Mouse (Mus musculus) right cerebral cortex, postnatal 14 days (tissue): Measurements from ENCODE around the gene Cacna1c.
"Not testable (repeated sequence)": the region's sequence is repeated elsewhere in the genome, so short reads cannot be mapped to it uniquely, and the experiment has no call there.

Experiments
- DNase-seq: peaks from one replicate; pipeline ENCODE4 v3.0.0; 2022

The Cacna1c gene

DNA sequence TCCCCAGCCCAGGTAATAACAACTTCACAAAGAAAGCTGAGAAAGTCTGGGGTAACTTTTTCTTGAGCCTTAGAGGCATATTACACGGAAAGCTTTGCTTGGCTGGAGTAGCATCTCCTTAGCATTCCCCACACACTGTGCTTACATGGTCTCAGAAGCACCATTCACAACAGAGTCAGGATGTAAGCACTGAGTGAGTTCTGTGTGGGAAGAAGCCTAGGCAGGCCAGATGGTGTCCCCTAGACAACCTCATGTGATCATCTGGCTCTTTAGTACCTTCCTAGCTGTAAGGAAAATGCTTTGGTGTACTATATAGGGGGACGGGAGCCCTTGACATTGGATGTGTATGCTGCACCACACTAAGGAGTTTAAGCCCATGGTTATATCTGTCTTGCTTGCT lies 563.7 kb downstream of the Cacna1c start:
- DNase-seq: no peak

DNA sequence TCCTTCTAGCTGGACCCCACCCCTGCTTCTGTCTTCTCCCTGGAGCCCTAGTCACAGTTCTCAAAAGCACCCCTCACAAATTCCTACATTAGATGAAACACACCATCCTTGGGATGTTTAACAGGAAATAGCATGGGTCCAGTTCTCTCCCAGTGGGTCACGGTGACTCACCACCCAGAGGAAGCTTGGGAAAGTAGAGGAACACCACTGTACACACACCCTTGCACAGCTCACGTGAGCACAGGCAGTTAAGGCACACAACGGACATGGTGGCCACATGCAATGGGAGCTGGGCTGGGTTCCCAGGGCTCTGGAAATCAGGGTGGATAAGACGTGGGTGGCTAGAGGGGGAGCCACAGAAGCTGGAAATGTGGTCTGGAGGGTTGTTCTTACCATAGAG lies 566.2 kb downstream of the Cacna1c start:
- DNase-seq: no peak

DNA sequence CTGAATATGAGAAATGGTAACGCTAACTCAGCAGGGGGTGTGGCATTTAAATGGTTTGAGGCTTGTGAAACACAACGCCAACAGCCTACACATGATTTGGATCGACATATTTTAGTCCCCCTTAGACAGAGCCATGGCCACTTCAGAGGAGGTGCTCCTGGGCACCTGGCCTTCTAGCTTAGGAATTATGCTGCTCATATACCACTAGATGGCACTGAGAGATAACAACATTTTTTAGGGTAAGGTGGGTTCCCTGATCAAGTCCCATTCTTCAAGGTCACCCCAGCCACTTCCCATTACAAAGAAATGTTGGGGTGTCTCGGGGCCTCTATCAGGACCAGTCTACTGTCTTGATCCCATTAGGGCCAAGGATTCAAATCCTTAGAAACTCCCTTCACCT lies 570.0 kb downstream of the Cacna1c start:
- no peak for DNase-seq

DNA sequence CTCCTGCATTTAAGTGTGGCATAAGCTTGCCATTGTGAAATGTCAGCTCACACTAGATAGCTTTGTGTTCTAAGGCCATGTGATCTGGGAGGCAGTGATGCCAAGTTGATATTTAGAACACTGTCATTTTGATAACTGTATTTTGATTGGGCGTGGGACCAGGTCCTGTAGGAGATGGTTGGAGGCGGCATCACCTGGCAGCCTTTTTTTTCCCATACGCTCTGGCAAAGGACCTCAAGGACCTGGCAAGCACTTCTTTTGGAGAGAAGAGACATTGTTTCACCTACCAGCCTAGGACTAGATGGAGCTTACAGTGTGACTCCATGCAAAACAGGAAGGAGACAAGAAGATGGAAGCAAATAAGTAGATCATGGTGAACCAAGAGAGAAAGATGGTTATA lies 572.6 kb downstream of the Cacna1c start:
- DNase-seq: no peak

DNA sequence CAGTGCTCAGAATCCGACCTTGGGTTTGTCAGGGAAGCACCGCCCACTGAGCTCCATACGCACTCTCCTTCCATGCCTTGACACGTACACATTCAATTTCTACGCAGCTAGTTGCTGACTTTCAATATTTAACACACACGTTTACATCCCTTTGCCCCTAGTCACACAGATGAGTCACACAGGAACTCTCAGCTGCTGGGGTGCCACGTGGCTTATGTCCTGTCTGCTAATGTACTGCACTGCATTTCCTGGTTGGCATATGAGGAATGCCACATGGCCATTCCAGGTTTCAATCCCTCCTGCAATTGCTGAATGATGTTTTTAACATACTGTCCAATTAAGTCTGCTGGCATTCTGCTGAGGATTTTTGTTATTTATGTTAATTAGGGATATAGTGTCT lies 574.4 kb downstream of the Cacna1c start:
- no peak for DNase-seq

DNA sequence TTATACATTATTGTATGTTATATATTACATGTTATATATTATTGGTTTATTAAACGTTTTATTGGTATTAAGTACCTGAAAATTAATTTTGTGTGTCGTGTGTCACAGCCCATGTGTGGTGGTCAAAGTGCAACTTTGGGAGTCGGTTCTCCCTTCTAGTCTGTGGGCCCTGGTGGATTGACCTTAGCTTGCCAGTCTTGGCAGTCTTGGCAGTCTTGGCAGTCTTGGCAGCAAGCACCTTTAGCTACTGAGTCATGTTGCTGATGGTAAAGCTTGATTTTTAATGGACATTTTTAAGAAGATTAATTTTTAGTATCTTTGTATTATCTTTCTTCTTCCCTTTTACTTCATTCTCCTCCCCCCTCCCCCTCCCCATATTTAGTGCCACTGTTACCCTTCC lies 574.8 kb downstream of the Cacna1c start:
- no peak for DNase-seq

DNA sequence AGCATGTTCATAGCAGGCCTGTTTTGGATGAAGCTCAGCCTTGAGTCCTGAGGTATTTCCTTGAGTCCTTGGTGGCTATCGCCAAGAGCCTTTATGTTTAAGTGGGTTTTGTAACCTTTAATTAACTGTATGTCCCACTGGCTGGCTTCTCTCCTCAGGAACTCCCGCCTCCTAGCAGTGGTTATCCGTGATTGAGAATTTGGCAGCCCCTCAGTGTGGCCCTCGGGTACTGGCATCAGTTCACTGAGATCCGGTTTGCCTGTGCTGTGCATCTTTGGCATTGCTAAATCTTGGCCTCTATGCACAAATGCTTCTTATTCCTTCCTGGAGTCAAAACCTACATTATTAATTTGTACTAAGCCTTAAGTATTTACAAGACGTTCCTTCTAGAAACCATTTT lies 587.3 kb downstream of the Cacna1c start:
- DNase-seq: no peak

DNA sequence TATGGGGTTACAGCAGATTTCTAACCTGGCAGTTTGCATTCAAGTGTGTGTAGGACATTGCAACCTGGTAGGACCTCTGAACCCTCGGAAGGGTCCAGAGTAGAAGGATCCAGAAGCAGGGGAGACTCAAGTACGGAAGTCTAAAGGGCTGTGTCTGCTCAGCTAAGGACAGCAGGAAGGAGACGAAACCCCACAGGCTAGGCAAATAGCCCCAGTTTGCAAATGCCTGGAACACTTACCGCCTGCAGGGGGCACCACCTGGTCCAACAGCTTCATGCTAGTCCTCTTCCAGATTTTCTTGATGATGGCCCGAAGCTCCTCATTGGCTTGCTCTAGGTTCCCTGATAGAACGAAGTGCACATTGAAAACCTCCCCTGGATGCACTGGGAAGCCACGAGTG lies 590.2 kb downstream of the Cacna1c start:
- DNase-seq: no peak

DNA sequence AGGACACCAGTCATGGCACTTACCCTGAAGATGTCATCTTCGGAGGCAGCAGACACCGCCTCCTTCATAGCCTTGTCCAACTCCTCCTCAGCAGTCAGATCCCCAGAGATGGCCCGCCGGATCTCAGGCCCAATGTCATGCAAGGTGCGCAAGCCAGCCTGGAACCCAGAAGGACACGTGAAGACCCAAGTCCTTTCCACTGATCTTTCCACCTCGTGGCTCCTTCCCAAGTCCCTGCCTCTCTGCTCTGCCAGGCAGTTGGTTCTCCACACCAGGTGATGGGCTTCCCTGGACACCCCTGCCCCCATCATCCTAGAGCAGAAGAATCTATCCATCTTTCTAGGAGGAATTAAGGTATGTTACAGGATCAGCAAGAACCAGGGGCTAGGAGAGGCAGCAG lies 592.4 kb downstream of the Cacna1c start:
- no peak for DNase-seq

DNA sequence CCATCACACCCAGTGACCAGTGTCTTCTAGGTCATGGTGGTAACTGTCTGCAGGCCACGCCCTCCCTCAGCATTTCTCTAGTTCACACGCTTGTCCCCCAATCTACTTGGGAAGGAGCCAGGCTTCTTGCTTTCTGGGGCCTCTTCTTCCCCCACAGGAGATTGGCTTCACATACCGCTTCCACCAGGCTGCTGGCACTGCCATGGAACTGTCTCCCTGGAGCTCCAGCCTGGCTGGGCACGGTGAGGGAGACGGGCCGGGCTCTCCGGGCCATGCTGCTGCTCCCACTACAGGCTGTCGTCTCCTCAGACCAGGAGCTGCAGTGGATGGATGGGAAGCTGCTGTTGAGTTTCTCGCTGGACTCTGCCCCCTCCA lies 600.5 kb downstream of the Cacna1c start:
- DNase-seq: no peak

DNA sequence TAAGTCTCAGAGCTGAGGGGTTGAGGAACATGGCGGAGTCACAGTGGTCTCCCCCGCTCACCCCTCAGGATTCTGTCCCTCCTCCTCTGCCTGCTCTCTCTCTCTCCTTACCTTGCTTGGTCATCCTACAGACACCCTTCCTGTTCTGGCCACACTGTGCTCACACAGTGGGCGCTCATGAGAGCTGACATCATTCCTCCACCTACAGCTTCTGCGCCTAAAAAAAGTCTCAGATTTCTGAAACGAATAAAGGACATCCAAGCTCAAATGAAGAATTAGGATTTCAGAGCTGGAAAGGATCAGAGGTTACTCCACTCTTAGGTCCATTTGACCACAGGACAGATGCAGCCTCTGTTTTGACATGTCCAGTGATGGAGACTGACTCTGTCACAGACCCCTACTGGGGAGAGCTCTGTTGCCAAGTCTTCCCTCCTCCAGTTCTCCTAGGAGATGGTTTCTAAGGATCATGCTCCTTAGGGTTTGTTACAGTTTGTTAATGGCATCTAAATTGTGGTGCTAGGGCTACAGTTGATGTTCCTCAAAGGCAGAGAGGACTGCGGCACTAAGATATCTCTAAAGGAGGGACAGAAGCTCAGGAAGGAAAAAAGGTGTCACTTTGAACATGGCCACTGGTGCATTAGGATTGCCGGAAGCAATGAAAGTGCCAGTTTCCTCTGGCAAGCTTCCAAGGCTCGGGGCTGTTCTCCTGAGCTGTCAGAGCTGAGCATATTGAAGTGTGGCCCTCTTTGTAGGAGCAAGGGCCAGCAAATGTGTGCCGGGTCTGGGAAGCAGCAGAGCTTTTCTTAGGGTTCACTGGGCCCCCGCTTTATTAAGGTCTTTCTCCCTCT lies 601.2 kb downstream of the Cacna1c start:
- no peak for DNase-seq

DNA sequence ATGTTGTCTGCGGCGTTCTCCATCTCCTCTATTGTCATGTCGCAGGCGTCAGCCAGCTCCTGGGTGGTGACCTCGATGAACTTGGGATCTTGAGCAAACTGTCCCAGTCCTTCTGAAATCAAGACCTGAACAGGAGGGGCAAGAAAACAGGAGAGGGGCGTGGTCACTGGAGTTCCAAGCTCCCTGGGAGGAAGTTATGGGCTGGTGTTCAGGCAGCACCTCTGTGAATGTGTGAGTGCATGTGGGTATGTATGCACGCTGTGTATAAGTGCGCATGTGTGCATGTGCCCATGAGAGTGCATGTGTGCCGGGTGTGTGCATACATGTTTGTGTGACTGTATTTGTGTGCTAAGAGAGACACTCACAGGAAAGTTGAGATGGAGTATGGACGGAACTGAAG lies 602.1 kb downstream of the Cacna1c start:
- no peak for DNase-seq

DNA sequence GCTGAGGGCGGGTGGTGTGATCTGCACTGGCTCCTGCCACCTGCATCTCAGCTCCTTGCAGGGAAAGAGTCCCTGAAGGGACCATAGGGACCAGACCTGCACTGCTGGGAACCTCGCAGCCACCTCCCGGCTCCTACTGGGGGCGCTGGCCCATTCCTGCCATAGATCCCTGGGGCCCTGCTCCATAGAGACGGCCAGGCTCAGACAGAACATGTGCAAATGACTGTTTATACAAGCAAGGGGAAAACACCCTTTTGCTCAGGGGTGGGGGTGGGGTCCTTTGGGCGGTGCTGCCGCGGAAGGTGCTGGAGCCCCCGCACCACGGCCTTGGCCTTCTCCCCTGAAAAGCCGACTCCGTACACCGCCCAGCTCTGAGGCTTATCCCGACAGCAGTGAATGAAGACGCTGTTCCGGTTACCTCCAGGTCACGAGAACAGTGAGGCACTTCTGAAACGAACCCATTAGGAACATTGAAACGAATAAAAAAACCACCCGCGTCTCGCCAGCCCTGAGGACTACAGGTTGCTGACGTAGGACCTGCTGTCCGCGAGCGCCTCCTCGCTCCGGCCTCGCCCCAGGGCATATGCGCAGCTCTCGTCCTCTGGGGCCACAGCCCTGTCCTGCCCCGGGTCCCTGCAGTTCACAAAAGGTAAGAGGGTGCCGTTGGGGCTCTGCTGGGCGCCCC lies 602.7 kb downstream of the Cacna1c start:
- DNase-seq: no peak

DNA sequence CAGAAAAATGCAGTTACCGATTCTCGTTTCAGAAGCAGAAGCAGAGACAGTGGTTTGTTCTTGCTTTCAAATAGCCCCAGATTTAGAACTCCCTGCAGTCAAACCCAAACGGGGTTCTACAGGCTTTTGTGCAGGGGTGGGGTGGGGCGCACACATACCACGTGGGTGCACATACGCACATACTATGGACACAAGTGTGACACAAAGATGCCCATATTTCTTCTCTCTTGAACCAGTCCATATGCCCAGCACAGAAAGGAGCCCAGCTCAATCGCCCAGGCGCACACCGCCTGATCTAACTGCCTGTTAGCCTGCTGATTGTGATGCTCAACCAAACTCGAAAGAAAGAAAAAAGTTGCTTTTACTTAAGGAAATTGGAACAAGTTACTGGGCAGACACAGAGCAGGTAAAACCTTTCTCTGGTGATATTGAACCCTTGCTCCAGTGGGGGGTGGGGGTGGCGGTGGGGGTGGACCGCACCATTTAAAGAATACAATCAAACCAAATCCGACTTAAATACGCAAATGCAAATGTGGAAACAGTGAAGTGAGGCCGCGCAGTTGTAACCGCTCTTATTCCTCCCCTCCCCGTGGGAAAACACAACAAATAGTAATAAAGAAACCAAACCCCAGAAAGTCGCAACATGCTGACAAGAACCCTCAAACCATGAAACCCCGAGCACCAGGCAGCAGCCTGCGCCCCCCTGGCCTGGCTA lies 603.4 kb downstream of the Cacna1c start:
- DNase-seq: no peak

DNA sequence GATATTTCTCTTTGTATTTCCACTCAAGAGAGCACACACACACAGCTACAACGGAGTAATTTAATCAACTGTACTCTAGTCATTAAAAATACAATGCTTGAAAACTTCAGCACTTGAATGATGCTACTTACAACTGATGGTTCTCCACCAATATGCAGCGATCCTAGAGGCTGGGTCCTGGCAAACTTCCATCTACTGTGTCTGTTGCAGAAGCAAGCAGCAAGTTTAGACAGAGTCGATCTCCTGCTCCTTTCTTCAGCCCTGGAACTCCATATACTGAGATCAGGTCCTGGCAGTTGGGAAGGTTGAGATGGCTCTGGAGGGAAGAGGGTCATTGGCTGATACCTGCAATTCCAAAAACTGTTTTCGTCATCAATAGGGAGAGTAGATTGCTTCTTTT lies 617.5 kb downstream of the Cacna1c start:
- not testable (repeated sequence) for DNase-seq

DNA sequence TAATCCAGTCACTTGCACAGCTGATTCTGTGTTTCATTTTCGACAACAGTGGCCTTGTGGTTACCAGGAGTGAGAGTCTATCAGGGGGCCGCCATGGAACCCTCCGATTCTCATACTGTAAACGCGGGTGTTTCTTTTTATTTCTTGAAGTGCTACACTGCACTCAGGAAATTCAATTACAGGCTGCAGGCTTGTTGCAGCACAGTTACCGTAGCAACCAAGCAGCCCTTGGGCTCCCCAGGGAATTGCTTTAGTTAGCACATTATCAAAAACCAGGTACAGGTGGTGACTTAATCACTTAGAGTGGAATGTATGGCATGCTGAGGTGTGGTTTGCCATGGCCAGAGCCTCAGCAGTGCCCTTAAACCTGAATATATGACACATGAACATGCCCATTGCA lies 621.9 kb downstream of the Cacna1c start:
- DNase-seq: no peak

DNA sequence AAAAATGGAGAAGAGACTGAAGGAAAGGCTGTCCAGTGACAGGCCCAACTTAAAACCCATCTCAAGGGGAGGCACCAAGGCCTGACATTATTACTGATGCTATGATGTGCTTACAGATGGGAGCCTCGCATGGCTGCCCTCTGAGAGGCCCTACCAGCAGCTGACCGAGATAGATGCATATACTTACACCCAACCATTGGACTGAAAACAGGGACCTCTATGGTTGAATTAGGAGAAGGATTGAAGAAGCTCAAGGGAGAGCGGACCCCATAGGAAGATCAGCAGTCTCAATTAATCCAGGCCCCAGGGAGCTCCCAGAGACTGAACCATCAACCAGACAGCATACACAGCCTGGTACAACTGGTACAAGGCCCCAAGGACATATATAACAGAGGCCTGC lies 628.4 kb downstream of the Cacna1c start:
- DNase-seq: no peak

DNA sequence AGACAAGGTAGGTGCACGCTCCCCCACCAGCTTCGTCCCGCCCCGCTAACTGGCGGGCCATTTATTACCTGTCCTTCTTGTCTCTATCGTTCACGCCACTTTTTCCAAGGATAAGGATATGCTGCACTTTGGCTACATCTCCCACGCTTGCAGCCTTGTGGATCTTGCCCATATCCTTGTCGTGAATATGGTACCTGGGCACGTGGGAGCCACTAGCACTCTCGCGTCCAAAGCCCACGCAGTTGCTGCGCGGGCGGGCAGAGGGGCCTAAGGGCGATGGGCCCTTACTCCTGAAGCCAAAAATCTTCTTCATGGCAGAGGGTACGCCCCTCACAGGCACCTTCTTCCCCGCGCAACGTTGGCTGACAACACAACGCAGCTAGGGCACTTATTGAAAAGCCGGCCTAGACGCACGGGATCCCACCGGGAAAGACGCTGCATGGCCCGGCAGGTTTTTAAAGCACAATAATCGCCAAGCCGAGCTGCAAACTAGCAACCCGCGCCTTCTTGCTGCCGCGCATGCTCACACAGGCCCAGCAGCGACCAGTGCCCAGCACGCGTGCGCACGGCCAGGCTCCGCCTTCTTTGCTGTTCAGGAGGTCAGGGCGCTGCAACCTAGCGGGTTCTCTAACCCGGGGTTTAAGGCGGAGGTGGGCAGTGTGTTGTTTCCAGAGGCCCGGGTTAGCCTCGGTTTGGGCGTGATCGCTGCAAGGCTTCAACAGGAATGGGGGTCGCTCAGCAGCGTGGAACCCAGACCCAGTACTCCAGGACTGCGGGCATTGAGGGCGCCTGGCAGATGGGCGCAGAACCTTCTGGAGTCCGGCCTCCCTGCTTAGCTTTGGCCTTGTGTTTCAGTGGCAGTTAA lies 634.2 kb downstream of the Cacna1c start, which contains the start of gene Ankrd26:
Ankrd26 (minus strand) TSS at position 482 of the 865 bp plus-strand sequence.
- peak; percentile 87 for DNase-seq

DNA sequence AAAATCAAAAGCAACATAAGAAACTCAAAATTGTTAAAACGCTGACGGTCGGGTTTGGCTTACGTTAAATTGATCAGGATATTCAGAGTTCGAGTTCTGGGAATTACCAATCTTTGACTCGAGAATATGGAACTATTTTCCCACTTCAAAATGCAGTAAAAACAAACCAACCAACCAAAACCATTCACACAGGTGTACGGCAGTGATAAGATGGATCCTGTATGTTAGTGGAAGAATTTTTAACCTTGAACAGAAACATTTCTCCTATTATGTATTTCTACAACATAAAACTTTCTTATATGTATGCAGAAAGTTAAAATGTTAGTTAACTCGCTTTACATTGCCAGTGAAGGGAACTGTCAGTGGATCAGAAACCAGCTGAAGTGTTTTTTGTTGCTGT lies 635.0 kb downstream of the Cacna1c start:
- no peak for DNase-seq

DNA sequence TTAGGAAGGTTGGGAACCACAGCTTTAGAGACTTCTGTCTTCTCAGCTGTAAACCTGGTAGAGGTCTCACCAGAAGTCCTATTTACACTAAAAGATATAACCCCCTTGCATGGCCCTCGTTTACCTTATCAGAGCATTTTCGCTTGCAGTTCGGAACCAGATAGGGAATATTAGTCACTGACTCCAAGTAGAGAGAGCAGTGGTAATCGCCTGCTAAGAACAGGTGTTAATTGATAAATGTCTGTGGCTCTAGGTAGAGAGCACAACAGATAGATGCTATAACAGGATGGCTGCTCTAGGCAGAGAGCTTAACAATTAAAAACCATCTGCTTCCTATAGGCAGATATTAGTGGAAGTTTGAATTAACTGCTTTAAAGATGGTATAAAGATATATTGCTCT lies 657.6 kb downstream of the Cacna1c start:
- no peak for DNase-seq
